Mouse (Mus musculus) stomach, embryonic 14.5 days (tissue): ENCODE measurements around the gene Cadm1. TPM values are rescaled to one million over a fixed set of nuclear protein-coding genes. Genes with fewer than 3 reads are reported as not detected.

Experiments
- ATAC-seq: fragments of 200-750 bp; cut with Nextera tagmentation; 2 replicates; pipeline ENCODE4 v1.8.0; 2017; ENCODE audit warnings: low read depth, moderate TSS enrichment; ENCODE audit not compliant: insufficient number of reproducible peaks, insufficient read depth, low FRiP score
- H3K27ac ChIP-seq: fragments of 300-500 bp; sonication (generic); 2 replicates; pipeline ENCODE4 v1.5.1; 2014; ENCODE audit warnings: mild to moderate bottlenecking, low read length, moderate library complexity, mixed read lengths
- H3K27me3 ChIP-seq: fragments of 300-500 bp; sonication (generic); 2 replicates; pipeline ENCODE4 v1.6.1; 2014; ENCODE audit warnings: low read length, control low read depth, mixed read lengths; ENCODE audit not compliant: control insufficient read depth, insufficient read depth
- H3K36me3 ChIP-seq: fragments of 300-500 bp; sonication (generic); 2 replicates; pipeline ENCODE4 v1.6.1; 2014; ENCODE audit warnings: mild to moderate bottlenecking, control low read depth, low read length, moderate library complexity, mixed read lengths; ENCODE audit not compliant: control insufficient read depth, insufficient read depth
- H3K4me1 ChIP-seq: fragments of 300-500 bp; sonication (generic); 2 replicates; pipeline ENCODE4 v1.6.1; 2014; ENCODE audit warnings: low read length, control low read depth, mixed read lengths; ENCODE audit not compliant: control insufficient read depth, insufficient read depth
- H3K4me2 ChIP-seq: fragments of 300-500 bp; sonication (generic); replicated peaks from 2 replicates; pipeline ENCODE4 v1.6.1; 2014; ENCODE audit warnings: low read depth, low read length, control low read depth
- H3K4me3 ChIP-seq: fragments of 300-500 bp; sonication (generic); 2 replicates; pipeline ENCODE4 v1.5.1; 2014; ENCODE audit warnings: low read depth, low read length, control low read depth
- H3K9ac ChIP-seq: fragments of 300-500 bp; sonication (generic); replicated peaks from 2 replicates; pipeline ENCODE4 v1.6.1; 2014; ENCODE audit warnings: low read depth, mild to moderate bottlenecking, control low read depth, low read length, moderate library complexity, mixed read lengths
- H3K9me3 ChIP-seq: fragments of 300-500 bp; sonication (generic); 2 replicates; pipeline ENCODE4 v1.6.1; 2016; ENCODE audit warnings: low read depth, low read length, control low read depth; ENCODE audit not compliant: control insufficient read depth
- WGBS: fragments of 180-500 bp; shearing (Covaris S2); extraction: QIAGEN DNeasy Blood & Tissue Kit; methylation state at CpG from one replicate; pipeline ENCODE4 v1.1.7; 2014; 5-methylcytosine and 5-hydroxymethylcytosine counted together
- polyA plus RNA-seq: library from polyadenylated mRNA; unstranded; fragments of >200 nt; fragmentation: Nextera tagmentation; extraction: Ambion mirVana; gene quantifications from 2 replicates; pipeline ENCODE4 v1.2.1, GENCODE M21; 2014

Cadm1 gene
- polyA plus RNA-seq, 1 experiment from 2014 or later = 70.5 TPM

DNA sequence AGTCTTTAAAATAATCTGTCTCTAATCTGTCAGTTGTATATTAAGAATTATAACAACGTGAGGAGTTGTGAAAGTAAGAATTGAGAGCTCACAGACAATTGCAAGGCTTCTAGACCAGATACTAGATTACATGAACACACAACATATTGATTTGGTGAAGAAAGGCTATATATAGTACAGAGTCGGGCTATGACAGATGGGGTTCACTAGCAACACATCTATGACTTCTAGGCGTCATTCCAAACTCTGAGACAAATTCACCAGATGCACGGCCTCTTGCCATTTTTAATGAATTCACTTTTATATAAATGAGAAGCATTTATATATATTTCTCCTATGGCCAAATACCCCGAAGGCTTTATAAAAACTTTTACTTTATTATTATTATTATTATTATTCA, 75.7 kb downstream of the Cadm1 start:
- Histone ChIP-seq H3K36me3 (no peaks in the 10 kb centered on the region), H3K4me3 (no peak overlapping the region), H3K9ac (no peak overlapping the region), H3K27ac (no peak overlapping the region), H3K27me3 (no peaks in the 10 kb centered on the region), H3K4me1 (0 out of 2 replicates have a peak, but pooled peaks cover 2% of the 10 kb centered on the region), H3K4me2 (no peak overlapping the region), H3K9me3 (no peaks in the 10 kb centered on the region)
- no peak for ATAC-seq
- 81% methylated on average over 5 of the region's 5 CpGs for WGBS

DNA sequence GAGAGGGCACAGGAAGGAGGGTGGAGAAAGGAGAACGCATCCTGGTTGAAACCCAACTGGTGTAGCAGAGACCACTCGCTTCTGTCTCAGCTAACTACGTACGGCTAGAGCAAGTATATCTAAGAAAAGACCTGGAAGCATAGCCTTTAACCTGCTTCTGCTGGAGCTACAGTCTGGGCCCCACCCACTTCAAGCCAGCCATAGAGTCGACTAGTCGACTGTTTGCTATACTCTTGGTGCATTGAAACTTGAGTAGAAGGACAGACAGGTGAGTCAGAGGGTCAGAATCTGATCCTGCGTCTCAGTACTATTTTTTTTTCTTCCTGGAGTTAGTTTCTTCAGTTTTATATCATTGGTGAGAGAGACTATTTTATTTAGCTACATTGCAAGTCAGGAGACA, 78.5 kb downstream of the Cadm1 start:
- H3K27me3 ChIP-seq = no peaks in the 10 kb centered on the region
- H3K4me1 ChIP-seq = 0 out of 2 replicates have a peak, but pooled peaks cover 2% of the 10 kb centered on the region
- no peak overlapping the region for H3K4me2 ChIP-seq
- WGBS = 59% methylated on average over 7 of the region's 7 CpGs
- no peak overlapping the region for H3K4me3 ChIP-seq
- ATAC-seq = 0 out of 2 replicates have a peak, but pooled peaks have one; percentile 23
- H3K36me3 ChIP-seq = no peaks in the 10 kb centered on the region
- no peak overlapping the region for H3K9ac ChIP-seq
- H3K27ac ChIP-seq = no peak overlapping the region
- H3K9me3 ChIP-seq = no peaks in the 10 kb centered on the region

DNA sequence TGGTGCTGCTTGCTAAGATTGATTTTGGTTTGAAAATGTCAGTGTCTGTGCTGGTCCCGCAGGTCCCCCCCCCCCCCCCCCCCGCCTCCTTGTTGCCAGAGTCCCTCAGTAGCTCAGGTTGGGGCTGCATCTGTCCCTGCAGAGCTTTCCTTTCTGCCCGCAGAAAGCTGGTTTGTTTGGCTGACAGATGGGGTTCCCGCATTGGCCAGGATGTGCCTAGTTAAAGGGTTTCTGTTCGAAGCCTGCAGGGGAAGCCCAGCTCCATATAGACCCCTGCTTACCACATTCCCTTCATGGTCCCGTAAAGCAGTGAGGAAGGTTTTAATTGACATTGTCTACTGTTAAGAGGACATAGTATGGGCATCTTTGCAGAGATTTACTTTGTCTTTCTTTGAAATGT, 78.9 kb downstream of the Cadm1 start:
- Histone ChIP-seq H3K36me3 (no peaks in the 10 kb centered on the region), H3K9ac (no peak overlapping the region), H3K27ac (no peak overlapping the region), H3K4me3 (no peak overlapping the region), H3K27me3 (no peaks in the 10 kb centered on the region), H3K4me1 (0 out of 2 replicates have a peak, but pooled peaks cover 2% of the 10 kb centered on the region), H3K9me3 (no peaks in the 10 kb centered on the region), H3K4me2 (no peak overlapping the region)
- ATAC-seq = no peak
- WGBS = 46% methylated on average over 5 of the region's 6 CpGs

DNA sequence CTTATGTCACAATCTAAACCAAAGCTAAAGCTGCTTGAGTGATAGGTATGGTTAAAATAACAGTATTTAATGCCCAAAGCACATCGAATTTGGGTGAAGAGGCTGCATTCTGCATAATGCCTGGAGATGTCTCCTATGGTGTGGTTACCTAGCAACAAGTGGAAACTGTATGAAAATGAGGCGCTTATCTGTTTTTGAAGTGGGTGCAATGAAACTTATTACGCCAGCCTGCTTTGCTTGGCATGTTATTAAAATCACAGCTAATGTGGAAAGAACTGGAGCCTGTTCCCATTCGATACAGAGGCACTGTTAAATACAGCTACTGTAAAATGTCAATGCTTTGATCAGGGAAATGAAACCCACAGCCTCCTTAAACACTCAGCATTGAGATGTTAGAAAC, 79.5 kb downstream of the Cadm1 start:
- Histone ChIP-seq H3K9ac (no peak overlapping the region), H3K4me1 (0 out of 2 replicates have a peak, but pooled peaks cover 2% of the 10 kb centered on the region), H3K9me3 (no peaks in the 10 kb centered on the region), H3K36me3 (no peaks in the 10 kb centered on the region), H3K27ac (no peak overlapping the region), H3K4me2 (no peak overlapping the region), H3K4me3 (no peak overlapping the region), H3K27me3 (no peaks in the 10 kb centered on the region)
- no peak for ATAC-seq
- WGBS = 76% methylated on average over 4 of the region's 4 CpGs

DNA sequence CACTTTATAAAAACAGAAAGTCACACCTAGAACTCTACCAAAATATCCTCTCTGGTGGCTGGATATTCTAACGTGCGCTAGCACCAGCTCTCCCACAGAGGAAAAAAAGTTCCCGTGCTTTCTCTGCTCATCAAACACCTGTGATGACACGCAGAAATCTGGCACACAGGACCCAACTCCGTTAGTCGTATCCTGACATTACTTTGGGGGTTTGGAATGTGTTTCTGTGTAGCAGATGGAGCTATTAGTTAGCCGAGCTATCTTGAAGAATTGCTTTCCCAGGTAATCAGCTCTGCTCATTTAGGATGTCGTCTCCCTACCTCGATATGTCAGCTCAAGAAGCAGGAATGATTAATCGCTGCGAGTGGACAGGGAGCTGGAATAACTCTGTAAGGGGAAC, 80.3 kb downstream of the Cadm1 start:
- ATAC-seq = no peak
- Histone ChIP-seq H3K36me3 (no peaks in the 10 kb centered on the region), H3K27ac (no peak overlapping the region), H3K27me3 (no peaks in the 10 kb centered on the region), H3K9ac (no peak overlapping the region), H3K4me2 (no peak overlapping the region), H3K9me3 (no peaks in the 10 kb centered on the region), H3K4me1 (0 out of 2 replicates have a peak, but pooled peaks cover 2% of the 10 kb centered on the region), H3K4me3 (no peak overlapping the region)
- WGBS = 55% methylated on average over 11 of the region's 11 CpGs

DNA sequence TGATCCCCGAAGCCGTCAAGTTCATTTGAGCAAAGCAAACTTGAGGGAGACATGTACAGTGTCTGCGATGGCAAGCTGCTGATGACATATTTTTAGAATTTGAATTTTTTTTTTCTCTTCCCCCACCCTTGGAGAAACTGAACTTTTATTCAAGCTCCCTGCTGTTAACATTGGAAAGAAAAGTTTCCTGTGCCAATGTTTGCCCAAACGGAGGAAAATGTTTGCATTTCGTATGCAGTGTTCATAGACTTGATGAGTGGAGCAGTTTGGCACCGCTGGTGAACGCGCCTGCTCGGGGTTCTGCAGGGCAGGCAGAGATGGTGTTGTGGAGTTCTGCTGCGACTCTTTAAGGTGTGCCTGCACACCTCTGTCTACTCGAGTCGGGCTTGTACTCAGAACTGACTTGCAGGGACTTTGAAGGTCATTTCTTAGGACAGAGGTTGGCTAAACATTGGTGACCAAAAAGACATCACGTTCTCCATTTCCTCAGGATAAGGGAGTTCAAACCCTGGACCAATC, 83.0 kb downstream of the Cadm1 start:
- Histone ChIP-seq H3K36me3 (no peaks in the 10 kb centered on the region), H3K4me3 (no peak overlapping the region), H3K4me1 (peaks cover 5% of the 10 kb centered on the region; the same call in 1 of the 2 replicates), H3K27ac (no peak overlapping the region), H3K9ac (no peak overlapping the region), H3K27me3 (no peaks in the 10 kb centered on the region), H3K4me2 (no peak overlapping the region), H3K9me3 (no peaks in the 10 kb centered on the region)
- WGBS = 61% methylated on average over 13 of the region's 13 CpGs
- no peak for ATAC-seq

DNA sequence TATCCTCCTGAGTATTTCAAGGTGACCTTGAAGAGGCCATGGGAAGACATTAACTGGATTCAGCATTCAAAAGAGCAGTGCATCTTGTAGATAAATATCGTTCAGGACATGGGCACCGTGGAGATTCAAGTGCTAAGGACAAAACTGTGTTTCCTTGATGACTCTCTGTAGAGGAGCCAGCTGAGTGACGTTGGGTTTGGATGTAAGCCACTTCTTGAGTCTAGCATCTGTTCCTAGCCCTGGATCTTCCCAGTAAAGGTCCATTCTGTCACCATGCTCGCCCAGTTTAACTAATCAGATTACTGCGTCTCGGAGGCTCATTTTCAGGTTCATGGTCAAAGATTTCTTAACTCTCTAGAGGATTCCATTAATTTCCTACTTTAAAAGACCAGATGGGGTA, 85.1 kb downstream of the Cadm1 start:
- peaks cover 5% of the 10 kb centered on the region; the same call in 1 of the 2 replicates for H3K4me1 ChIP-seq
- WGBS = 87% methylated on average over 6 of the region's 6 CpGs
- no peak for ATAC-seq
- no peak overlapping the region for H3K4me2 ChIP-seq
- H3K9ac ChIP-seq = no peak overlapping the region
- H3K27me3 ChIP-seq = no peaks in the 10 kb centered on the region
- H3K4me3 ChIP-seq = no peak overlapping the region
- H3K27ac ChIP-seq = no peak overlapping the region
- no peaks in the 10 kb centered on the region for H3K36me3 ChIP-seq
- no peaks in the 10 kb centered on the region for H3K9me3 ChIP-seq

DNA sequence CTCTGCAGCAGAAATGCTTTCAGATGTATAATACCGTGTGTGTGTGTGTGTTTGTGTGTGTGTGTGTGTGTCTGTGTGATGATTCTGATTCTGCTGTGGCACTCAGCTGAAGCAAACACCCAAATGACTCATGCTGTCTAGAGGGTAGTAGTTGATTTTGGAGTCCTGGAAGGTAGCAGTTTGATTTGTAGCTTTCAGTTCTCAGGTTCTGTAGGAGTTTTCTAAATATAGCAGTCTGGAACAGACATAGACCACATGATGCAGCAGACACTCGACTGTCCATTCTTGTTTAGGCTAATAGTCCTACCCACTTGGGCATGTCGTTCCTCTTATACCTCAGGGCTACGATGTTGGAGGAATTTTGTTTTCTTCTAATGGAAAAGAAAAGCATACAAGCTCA, 86.4 kb downstream of the Cadm1 start:
- no peak overlapping the region for H3K4me2 ChIP-seq
- 52% methylated on average over 4 of the region's 4 CpGs for WGBS

DNA sequence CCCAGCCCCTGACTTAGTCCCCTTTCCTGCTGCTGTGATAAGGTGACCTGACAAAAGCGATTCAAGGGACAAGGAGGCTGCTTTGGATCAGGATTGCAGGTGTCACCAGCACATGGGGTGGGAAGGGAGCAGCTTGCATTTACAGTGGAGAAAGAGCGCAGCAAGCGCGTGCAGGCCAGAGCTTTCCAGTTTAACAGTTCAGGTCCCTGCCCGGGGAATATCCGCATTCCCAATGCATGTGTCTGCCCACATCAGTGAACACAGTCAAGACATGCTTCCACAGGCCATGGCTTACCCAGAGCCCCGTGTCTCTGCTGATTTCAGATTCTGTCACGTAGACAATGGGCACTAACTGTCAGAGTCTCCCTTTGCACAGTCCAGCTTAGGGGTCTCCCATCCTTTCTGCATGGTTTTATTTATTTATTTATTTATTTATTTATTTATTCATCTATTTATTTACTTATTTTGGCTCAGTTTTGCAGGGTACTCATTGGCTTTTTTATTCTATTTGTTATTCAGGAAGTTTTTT, 89.6 kb downstream of the Cadm1 start:
- no peak overlapping the region for H3K4me2 ChIP-seq
- no peaks in the 10 kb centered on the region for H3K36me3 ChIP-seq
- WGBS = 78% methylated on average over 8 of the region's 8 CpGs
- no peak overlapping the region for H3K4me3 ChIP-seq
- H3K27me3 ChIP-seq = no peaks in the 10 kb centered on the region
- no peak overlapping the region for H3K9ac ChIP-seq
- peaks cover 20% of the 10 kb centered on the region for H3K4me1 ChIP-seq
- H3K27ac ChIP-seq = no peak overlapping the region
- no peak for ATAC-seq
- no peaks in the 10 kb centered on the region for H3K9me3 ChIP-seq

More for the DNA sequence above, 86.4 kb downstream of the Cadm1 start:
- Histone ChIP-seq H3K27ac (no peak overlapping the region), H3K9ac (no peak overlapping the region), H3K4me1 (peaks cover 6% of the 10 kb centered on the region; the same call in 1 of the 2 replicates), H3K9me3 (no peaks in the 10 kb centered on the region), H3K36me3 (no peaks in the 10 kb centered on the region), H3K4me3 (no peak overlapping the region), H3K27me3 (no peaks in the 10 kb centered on the region)
- ATAC-seq = no peak
